Mouse (Mus musculus): ENCODE results near the gene Zfp449. TPM values are rescaled to one million over a fixed set of nuclear protein-coding genes. Genes with fewer than 3 reads are reported as not detected.

Gene Zfp449
- 1.2 and 1.3 TPM in 2 replicates for polyA plus RNA-seq (2015; fragmentation: Nextera tagmentation; extraction: Ambion mirVana)

GRCm38 (mm10) chrX:56346176-56346931, at the start of gene Zfp449:
TSS of gene Zfp449 (plus strand) at chrX:56346400.
- peak; percentile 70 for DNase-seq (ENCODE audit: low spot score)

- DNase-seq (ENCODE audit: low spot score), result no peak
Measured at GRCm38 (mm10) chrX:56307597-56307996, 38.6 kb upstream of the Zfp449 start.

- no peak for DNase-seq (ENCODE audit: low spot score)
Measured at GRCm38 (mm10) chrX:56312813-56313212, 33.4 kb upstream of the Zfp449 start.

GRCm38 (mm10) chrX:56322096-56322495, 24.1 kb upstream of the Zfp449 start:
- no peak for DNase-seq (ENCODE audit: low spot score)

GRCm38 (mm10) chrX:56322731-56323130, 23.5 kb upstream of the Zfp449 start:
- no peak for DNase-seq (ENCODE audit: low spot score)

GRCm38 (mm10) chrX:56332046-56332445, 14.2 kb upstream of the Zfp449 start:
- DNase-seq (ENCODE audit: low spot score), result no peak

- DNase-seq (ENCODE audit: low spot score), result peak; percentile 8
Measured at GRCm38 (mm10) chrX:56340305-56340704, 5.9 kb upstream of the Zfp449 start.

GRCm38 (mm10) chrX:56342921-56343320, 3.3 kb upstream of the Zfp449 start:
- no peak for DNase-seq (ENCODE audit: low spot score)

GRCm38 (mm10) chrX:56346932-56347253, 693 bp downstream of the Zfp449 start:
- DNase-seq (ENCODE audit: low spot score), result no peak

- DNase-seq (ENCODE audit: low spot score), result peak; percentile 2
Measured at GRCm38 (mm10) chrX:56374431-56375128, 28.4 kb downstream of the Zfp449 start, which contains the start of gene Smim10l2a. TSS of gene Smim10l2a (plus strand) at chrX:56374586.

- DNase-seq (ENCODE audit: low spot score), result no peak
Measured at GRCm38 (mm10) chrX:56380852-56381251, 34.7 kb downstream of the Zfp449 start.

GRCm38 (mm10) chrX:56384142-56384541, 37.9 kb downstream of the Zfp449 start:
- no peak for DNase-seq (ENCODE audit: low spot score)

GRCm38 (mm10) chrX:56404646-56405045, 58.4 kb downstream of the Zfp449 start:
- no peak for DNase-seq (ENCODE audit: low spot score)

- DNase-seq (ENCODE audit: low spot score), result no peak
Measured at GRCm38 (mm10) chrX:56405482-56405881, 59.3 kb downstream of the Zfp449 start.

- DNase-seq (ENCODE audit: low spot score), result no peak
Measured at GRCm38 (mm10) chrX:56406128-56406527, 59.9 kb downstream of the Zfp449 start.

Other genes starting within 250 kb of the Zfp449 start
- 1.2 and 9.2 TPM in 2 replicates for gene 3830403N18Rik, start 209.8 kb upstream of the Zfp449 start, polyA plus RNA-seq (2015; fragmentation: Nextera tagmentation; extraction: Ambion mirVana)
- gene Gm773, start 133.5 kb upstream of the Zfp449 start, polyA plus RNA-seq (2015; fragmentation: Nextera tagmentation; extraction: Ambion mirVana), result not detected in 2 replicates
- 1.0 and 1.4 TPM in 2 replicates for gene Smim10l2a, start 28.2 kb downstream of the Zfp449 start, polyA plus RNA-seq (2015; fragmentation: Nextera tagmentation; extraction: Ambion mirVana)
- 1.1 and 2.4 TPM in 2 replicates for gene Gm2174, start 101.6 kb downstream of the Zfp449 start, polyA plus RNA-seq (2015; fragmentation: Nextera tagmentation; extraction: Ambion mirVana)
- gene Ints6l, start 108.5 kb downstream of the Zfp449 start, polyA plus RNA-seq (2015; fragmentation: Nextera tagmentation; extraction: Ambion mirVana), result 17.0 and 17.5 TPM in 2 replicates
- gene Gm10477, start 178.3 kb downstream of the Zfp449 start, polyA plus RNA-seq (2015; fragmentation: Nextera tagmentation; extraction: Ambion mirVana), result not detected in 2 replicates
- 0.22 and 0.24 TPM in 2 replicates for gene Gm648, start 203.2 kb downstream of the Zfp449 start, polyA plus RNA-seq (2015; fragmentation: Nextera tagmentation; extraction: Ambion mirVana)